Mouse (Mus musculus): ENCODE data around the gene Rbfox1. TPM values are rescaled to one million over a fixed set of nuclear protein-coding genes. Genes with fewer than 3 reads are reported as not detected.

Rbfox1 gene
- polyA plus RNA-seq, 1 experiment from 2014 or later = 4.5 TPM

GRCm38 (mm10) chr16:6914531-6914930 lies 1029.4 kb downstream of the Rbfox1 start:
- Histone ChIP-seq H3K9ac (ENCODE audit: low read length) (no peak overlapping the region), H3K27ac (ENCODE audit: low read length) (no peak overlapping the region), H3K4me3 (replicated peaks; ENCODE audit: low read length) (no peak overlapping the region), H3K36me3 (ENCODE audit: control insufficient read depth, insufficient read depth, low read length) (no peaks in the 10 kb centered on the region), H3K4me1 (ENCODE audit: control insufficient read depth, insufficient read depth, low read length) (no peaks in the 10 kb centered on the region), H3K9me3 (replicated peaks; ENCODE audit: control insufficient read depth, low read length) (no peaks in the 10 kb centered on the region), H3K4me2 (ENCODE audit: low read depth, low read length) (no peak overlapping the region), H3K27me3 (ENCODE audit: control insufficient read depth, insufficient read depth, low read length) (no peaks in the 10 kb centered on the region)
- WGBS = 79% methylated on average over 4 of the region's 4 CpGs
- ATAC-seq (ENCODE audit: insufficient read depth, low FRiP score) = no peak

- Histone ChIP-seq H3K4me3 (replicated peaks; ENCODE audit: low read length) (no peak overlapping the region), H3K9me3 (replicated peaks; ENCODE audit: control insufficient read depth, low read length) (no peaks in the 10 kb centered on the region), H3K27me3 (ENCODE audit: control insufficient read depth, insufficient read depth, low read length) (no peaks in the 10 kb centered on the region), H3K27ac (ENCODE audit: low read length) (no peak overlapping the region), H3K9ac (ENCODE audit: low read length) (no peak overlapping the region), H3K4me1 (ENCODE audit: control insufficient read depth, insufficient read depth, low read length) (no peaks in the 10 kb centered on the region), H3K36me3 (ENCODE audit: control insufficient read depth, insufficient read depth, low read length) (no peaks in the 10 kb centered on the region), H3K4me2 (ENCODE audit: low read depth, low read length) (no peak overlapping the region)
- ATAC-seq (ENCODE audit: insufficient read depth, low FRiP score) = no peak
- WGBS = 34% methylated on average over 3 of the region's 3 CpGs
These were observed 1033.5 kb downstream of the Rbfox1 start for GRCm38 (mm10) chr16:6918641-6919040.

DNA sequence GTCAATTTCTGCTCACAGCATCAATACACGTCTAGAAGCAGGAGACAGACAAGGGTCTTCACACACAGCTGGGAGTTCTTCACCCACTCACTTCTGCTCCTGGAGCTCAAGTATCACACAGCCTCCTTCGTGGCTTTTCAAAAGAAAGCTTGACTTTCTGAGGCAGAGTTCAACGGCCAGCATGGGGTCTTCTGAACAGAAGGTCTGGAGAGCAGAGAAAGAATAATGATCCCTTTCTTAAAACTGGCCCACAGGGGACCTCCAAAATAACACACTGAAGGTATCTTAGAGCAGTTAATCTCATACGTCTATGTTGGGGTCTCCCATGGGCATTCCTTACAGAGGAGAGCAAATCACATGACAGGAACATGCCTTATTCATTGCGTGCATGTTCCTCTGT lies 1034.5 kb downstream of the Rbfox1 start:
- no peak overlapping the region for H3K4me3 ChIP-seq (replicated peaks; ENCODE audit: low read length)
- no peak for ATAC-seq (ENCODE audit: insufficient read depth, low FRiP score)

DNA sequence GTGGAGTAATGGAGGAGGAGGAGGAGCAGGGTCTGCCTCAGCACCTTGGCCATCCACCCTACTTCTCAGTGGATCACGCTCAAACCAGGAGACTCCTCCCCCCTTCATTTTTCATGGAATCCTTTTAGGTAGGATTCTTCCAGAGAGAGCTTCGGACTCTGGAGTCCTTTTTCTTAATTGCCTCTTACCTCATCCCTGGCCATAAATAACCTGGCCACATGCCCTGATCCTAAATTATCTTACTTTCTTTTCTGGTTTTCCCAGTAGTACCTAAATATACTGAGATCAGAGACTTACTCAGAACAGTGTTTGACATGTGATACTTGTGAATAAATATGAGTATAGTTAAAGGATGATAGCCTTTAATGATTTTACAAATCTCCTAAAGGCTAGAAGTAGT lies 1042.5 kb downstream of the Rbfox1 start:
- Histone ChIP-seq H3K36me3 (ENCODE audit: control insufficient read depth, insufficient read depth, low read length) (no peaks in the 10 kb centered on the region), H3K9ac (ENCODE audit: low read length) (no peak overlapping the region), H3K27me3 (ENCODE audit: control insufficient read depth, insufficient read depth, low read length) (no peaks in the 10 kb centered on the region), H3K4me3 (replicated peaks; ENCODE audit: low read length) (no peak overlapping the region), H3K9me3 (replicated peaks; ENCODE audit: control insufficient read depth, low read length) (no peaks in the 10 kb centered on the region), H3K27ac (ENCODE audit: low read length) (no peak overlapping the region), H3K4me2 (ENCODE audit: low read depth, low read length) (no peak overlapping the region), H3K4me1 (ENCODE audit: control insufficient read depth, insufficient read depth, low read length) (no peaks in the 10 kb centered on the region)
- WGBS = 45% methylated on average over 2 of the region's 2 CpGs
- no peak for ATAC-seq (ENCODE audit: insufficient read depth, low FRiP score)

More for the DNA sequence above, 1034.5 kb downstream of the Rbfox1 start:
- H3K36me3 ChIP-seq (ENCODE audit: control insufficient read depth, insufficient read depth, low read length) = no peaks in the 10 kb centered on the region
- no peaks in the 10 kb centered on the region for H3K4me1 ChIP-seq (ENCODE audit: control insufficient read depth, insufficient read depth, low read length)
- H3K9ac ChIP-seq (ENCODE audit: low read length) = no peak overlapping the region
- no peak overlapping the region for H3K4me2 ChIP-seq (ENCODE audit: low read depth, low read length)
- H3K27me3 ChIP-seq (ENCODE audit: control insufficient read depth, insufficient read depth, low read length) = no peaks in the 10 kb centered on the region
- no peaks in the 10 kb centered on the region for H3K9me3 ChIP-seq (replicated peaks; ENCODE audit: control insufficient read depth, low read length)
- WGBS = 36% methylated on average over 5 of the region's 5 CpGs
- H3K27ac ChIP-seq (ENCODE audit: low read length) = no peak overlapping the region

- H3K36me3 ChIP-seq (ENCODE audit: control insufficient read depth, insufficient read depth, low read length) = no peaks in the 10 kb centered on the region
- no peak overlapping the region for H3K27ac ChIP-seq (ENCODE audit: low read length)
- H3K4me1 ChIP-seq (ENCODE audit: control insufficient read depth, insufficient read depth, low read length) = no peaks in the 10 kb centered on the region
- H3K4me3 ChIP-seq (replicated peaks; ENCODE audit: low read length) = no peak overlapping the region
- no peak overlapping the region for H3K9ac ChIP-seq (ENCODE audit: low read length)
- H3K4me2 ChIP-seq (ENCODE audit: low read depth, low read length) = no peak overlapping the region
- H3K9me3 ChIP-seq (replicated peaks; ENCODE audit: control insufficient read depth, low read length) = no peaks in the 10 kb centered on the region
- ATAC-seq (ENCODE audit: insufficient read depth, low FRiP score) = no peak
- 43% methylated on average over 3 of the region's 3 CpGs for WGBS
- H3K27me3 ChIP-seq (ENCODE audit: control insufficient read depth, insufficient read depth, low read length) = no peaks in the 10 kb centered on the region
These were observed 1045.6 kb downstream of the Rbfox1 start for GRCm38 (mm10) chr16:6930795-6931194.

GRCm38 (mm10) chr16:6946151-6946550 lies 1061.0 kb downstream of the Rbfox1 start:
- ATAC-seq (ENCODE audit: insufficient read depth, low FRiP score) = no peak

GRCm38 (mm10) chr16:6949666-6950065 lies 1064.5 kb downstream of the Rbfox1 start:
- no peak overlapping the region for H3K4me2 ChIP-seq (ENCODE audit: low read depth, low read length)
- no peaks in the 10 kb centered on the region for H3K4me1 ChIP-seq (ENCODE audit: control insufficient read depth, insufficient read depth, low read length)
- no peak overlapping the region for H3K9ac ChIP-seq (ENCODE audit: low read length)
- no peak overlapping the region for H3K27ac ChIP-seq (ENCODE audit: low read length)
- no peaks in the 10 kb centered on the region for H3K27me3 ChIP-seq (ENCODE audit: control insufficient read depth, insufficient read depth, low read length)
- no peaks in the 10 kb centered on the region for H3K9me3 ChIP-seq (replicated peaks; ENCODE audit: control insufficient read depth, low read length)
- H3K4me3 ChIP-seq (replicated peaks; ENCODE audit: low read length) = no peak overlapping the region
- H3K36me3 ChIP-seq (ENCODE audit: control insufficient read depth, insufficient read depth, low read length) = no peaks in the 10 kb centered on the region
- 69% methylated on average over 2 of the region's 2 CpGs for WGBS
- no peak for ATAC-seq (ENCODE audit: insufficient read depth, low FRiP score)

More at GRCm38 (mm10) chr16:6946151-6946550, 1061.0 kb downstream of the Rbfox1 start:
- no peak overlapping the region for H3K4me3 ChIP-seq (replicated peaks; ENCODE audit: low read length)
- no peaks in the 10 kb centered on the region for H3K4me1 ChIP-seq (ENCODE audit: control insufficient read depth, insufficient read depth, low read length)
- no peaks in the 10 kb centered on the region for H3K9me3 ChIP-seq (replicated peaks; ENCODE audit: control insufficient read depth, low read length)
- H3K27me3 ChIP-seq (ENCODE audit: control insufficient read depth, insufficient read depth, low read length) = no peaks in the 10 kb centered on the region
- 77% methylated on average over 6 of the region's 6 CpGs for WGBS
- H3K4me2 ChIP-seq (ENCODE audit: low read depth, low read length) = no peak overlapping the region
- no peak overlapping the region for H3K27ac ChIP-seq (ENCODE audit: low read length)
- H3K36me3 ChIP-seq (ENCODE audit: control insufficient read depth, insufficient read depth, low read length) = no peaks in the 10 kb centered on the region
- no peak overlapping the region for H3K9ac ChIP-seq (ENCODE audit: low read length)

GRCm38 (mm10) chr16:6955102-6955675 lies 1070.0 kb downstream of the Rbfox1 start:
- Histone ChIP-seq H3K4me3 (replicated peaks; ENCODE audit: low read length) (no peak overlapping the region), H3K27me3 (ENCODE audit: control insufficient read depth, insufficient read depth, low read length) (no peaks in the 10 kb centered on the region), H3K9ac (ENCODE audit: low read length) (no peak overlapping the region), H3K27ac (ENCODE audit: low read length) (no peak overlapping the region), H3K4me2 (ENCODE audit: low read depth, low read length) (no peak overlapping the region), H3K4me1 (ENCODE audit: control insufficient read depth, insufficient read depth, low read length) (no peaks in the 10 kb centered on the region), H3K36me3 (ENCODE audit: control insufficient read depth, insufficient read depth, low read length) (no peaks in the 10 kb centered on the region), H3K9me3 (replicated peaks; ENCODE audit: control insufficient read depth, low read length) (no peaks in the 10 kb centered on the region)
- 86% methylated on average over 6 of the region's 6 CpGs for WGBS
- no peak for ATAC-seq (ENCODE audit: insufficient read depth, low FRiP score)

- Histone ChIP-seq H3K4me2 (ENCODE audit: low read depth, low read length) (no peak overlapping the region), H3K9ac (ENCODE audit: low read length) (no peak overlapping the region), H3K36me3 (ENCODE audit: control insufficient read depth, insufficient read depth, low read length) (no peaks in the 10 kb centered on the region), H3K4me1 (ENCODE audit: control insufficient read depth, insufficient read depth, low read length) (no peaks in the 10 kb centered on the region), H3K27ac (ENCODE audit: low read length) (no peak overlapping the region), H3K9me3 (replicated peaks; ENCODE audit: control insufficient read depth, low read length) (no peaks in the 10 kb centered on the region), H3K27me3 (ENCODE audit: control insufficient read depth, insufficient read depth, low read length) (no peaks in the 10 kb centered on the region), H3K4me3 (replicated peaks; ENCODE audit: low read length) (no peak overlapping the region)
- 43% methylated on average over 2 of the region's 2 CpGs for WGBS
- ATAC-seq (ENCODE audit: insufficient read depth, low FRiP score) = no peak
These were observed 1076.8 kb downstream of the Rbfox1 start for GRCm38 (mm10) chr16:6961931-6962379.

Data from stomach, embryonic 16.5 days (tissue).